Mouse (Mus musculus): ENCODE measurements around the gene Cdc42bpb. TPM values are rescaled to one million over a fixed set of nuclear protein-coding genes. Genes with fewer than 3 reads are reported as not detected.

Gene Cdc42bpb
- polyA plus RNA-seq, 2 experiments: 5.3 to 22.5 TPM

- no peak overlapping the region for H3K4me3 ChIP-seq (ENCODE audit: insufficient read depth in 1 of 2, low read depth in 2 of 2, low read length in 2 of 2)
- H3K9me3 ChIP-seq (ENCODE audit: control insufficient read depth, low read length): no peaks in the 10 kb centered on the region
- TF ChIP-seq EP300 (IDR thresholded peaks at IDR 0.05; ENCODE audit: low read depth) (no peak), CTCF (IDR thresholded peaks at IDR 0.05; ENCODE audit: low read depth) (no peak)
- 51% methylated on average over 5 of the region's 5 CpGs for WGBS (ENCODE audit: insufficient replicate concordance)
- ATAC-seq (ENCODE audit: insufficient read depth) (no peak), DNase-seq (ENCODE audit: low read depth in 3 of 3, low spot score in 3 of 3) (no peak)
- H3K36me3 ChIP-seq (replicated peaks; ENCODE audit: control insufficient read depth, insufficient read depth, low read depth): no peaks in the 10 kb centered on the region
- no peak overlapping the region for H3K27ac ChIP-seq
- H3K9ac ChIP-seq (replicated peaks): no peak overlapping the region
- H3K4me2 ChIP-seq (ENCODE audit: low read depth): no peak overlapping the region
- H3K27me3 ChIP-seq (ENCODE audit: control insufficient read depth, insufficient read depth, low read length): peaks cover 41% of the 10 kb centered on the region
- H3K4me1 ChIP-seq (replicated peaks; ENCODE audit: control insufficient read depth in 2 of 2, insufficient read depth in 2 of 2, low read length in 1 of 2): peaks cover 7 to 17% of the 10 kb centered on the region in 2 experiments; a peak in 3 of 4 replicates
Observed at GRCm38 (mm10) chr12:111422852-111423251, 45.3 kb upstream of the Cdc42bpb start.

GRCm38 (mm10) chr12:111420946-111421709, 43.6 kb upstream of the Cdc42bpb start:
- no peak for TF ChIP-seq CTCF (IDR thresholded peaks at IDR 0.05; ENCODE audit: low read depth)
- TF ChIP-seq EP300 (IDR thresholded peaks at IDR 0.05; ENCODE audit: low read depth): no peak
- peak overlapping the region; percentile 9 to 16; a peak in 1 of 4 replicates for H3K4me3 ChIP-seq (ENCODE audit: insufficient read depth in 1 of 2, low read depth in 2 of 2, low read length in 2 of 2)
- H3K9me3 ChIP-seq (ENCODE audit: control insufficient read depth, low read length): no peaks in the 10 kb centered on the region
- ATAC-seq (ENCODE audit: insufficient read depth) (peak; percentile 36), DNase-seq (ENCODE audit: low read depth in 3 of 3, low spot score in 3 of 3) (no peak)
- WGBS (ENCODE audit: insufficient replicate concordance): 12% methylated on average over 7 of the region's 7 CpGs
- peaks cover 44% of the 10 kb centered on the region for H3K27me3 ChIP-seq (ENCODE audit: control insufficient read depth, insufficient read depth, low read length)
- H3K4me2 ChIP-seq (ENCODE audit: low read depth): peak overlapping the region; percentile 51
- no peak overlapping the region for H3K27ac ChIP-seq
- peaks cover 7 to 19% of the 10 kb centered on the region in 2 experiments; a peak in 3 of 4 replicates for H3K4me1 ChIP-seq (replicated peaks; ENCODE audit: control insufficient read depth in 2 of 2, insufficient read depth in 2 of 2, low read length in 1 of 2)
- H3K9ac ChIP-seq (replicated peaks): 0 out of 2 replicates have a peak overlapping the region, but pooled peaks have one; percentile 5
- H3K36me3 ChIP-seq (replicated peaks; ENCODE audit: control insufficient read depth, insufficient read depth, low read depth): no peaks in the 10 kb centered on the region

- DNase-seq (ENCODE audit: low read depth in 3 of 3, low spot score in 3 of 3) (no peak), ATAC-seq (ENCODE audit: insufficient read depth) (no peak)
- no peak overlapping the region for H3K4me3 ChIP-seq (ENCODE audit: insufficient read depth in 1 of 2, low read depth in 2 of 2, low read length in 2 of 2)
- no peak overlapping the region for H3K27ac ChIP-seq
- WGBS (ENCODE audit: insufficient replicate concordance): 12% methylated on average over 5 of the region's 5 CpGs
- no peak overlapping the region for H3K4me2 ChIP-seq (ENCODE audit: low read depth)
- H3K9me3 ChIP-seq (ENCODE audit: control insufficient read depth, low read length): no peaks in the 10 kb centered on the region
- peaks cover 35% of the 10 kb centered on the region for H3K27me3 ChIP-seq (ENCODE audit: control insufficient read depth, insufficient read depth, low read length)
- TF ChIP-seq CTCF (IDR thresholded peaks at IDR 0.05; ENCODE audit: low read depth): no peak
- no peak for TF ChIP-seq EP300 (IDR thresholded peaks at IDR 0.05; ENCODE audit: low read depth)
- no peaks in the 10 kb centered on the region for H3K36me3 ChIP-seq (replicated peaks; ENCODE audit: control insufficient read depth, insufficient read depth, low read depth)
- H3K4me1 ChIP-seq (replicated peaks; ENCODE audit: control insufficient read depth in 2 of 2, insufficient read depth in 2 of 2, low read length in 1 of 2): peaks cover 7 to 19% of the 10 kb centered on the region in 2 experiments; a peak in 3 of 4 replicates
- no peak overlapping the region for H3K9ac ChIP-seq (replicated peaks)
Observed at GRCm38 (mm10) chr12:111419918-111420317, 42.4 kb upstream of the Cdc42bpb start.

GRCm38 (mm10) chr12:111416921-111417779, 39.6 kb upstream of the Cdc42bpb start, which contains the start of gene Exoc3l4:
Exoc3l4 (plus strand) TSS chr12:111417017.
- Histone ChIP-seq H3K4me2 (ENCODE audit: low read depth) (peak within 1 kb of the TSS; percentile 51), H3K4me1 (replicated peaks; ENCODE audit: control insufficient read depth in 2 of 2, insufficient read depth in 2 of 2, low read length in 1 of 2) (peaks cover 7 to 19% of the 10 kb centered on the region in 2 experiments; a peak in 3 of 4 replicates), H3K36me3 (replicated peaks; ENCODE audit: control insufficient read depth, insufficient read depth, low read depth) (no peaks in the 10 kb centered on the region), H3K27me3 (ENCODE audit: control insufficient read depth, insufficient read depth, low read length) (peaks cover 7% of the 10 kb centered on the region), H3K9ac (replicated peaks) (no peak within 1 kb of the TSS; the same call in 1 of the 2 replicates), H3K4me3 (ENCODE audit: insufficient read depth in 1 of 2, low read depth in 2 of 2, low read length in 2 of 2) (peak within 1 kb of the TSS; percentile 37 to 56), H3K9me3 (ENCODE audit: control insufficient read depth, low read length) (no peaks in the 10 kb centered on the region), H3K27ac (no peak within 1 kb of the TSS)
- no peak for TF ChIP-seq CTCF (IDR thresholded peaks at IDR 0.05; ENCODE audit: low read depth)
- no peak for TF ChIP-seq EP300 (IDR thresholded peaks at IDR 0.05; ENCODE audit: low read depth)
- WGBS (ENCODE audit: insufficient replicate concordance): 5% methylated on average over 17 of the region's 17 CpGs
- DNase-seq (ENCODE audit: low read depth in 3 of 3, low spot score in 3 of 3): no peak
- peak; percentile 55 for ATAC-seq (ENCODE audit: insufficient read depth)
